Mouse (Mus musculus) left cerebral cortex, adult 18-20 months (tissue): ENCODE measurements around the gene Traf3ip3. TPM values are rescaled to one million over a fixed set of nuclear protein-coding genes. Genes with fewer than 3 reads are reported as not detected.
A peak's percentile ranks its signal among the peaks of the same experiment; 100 is the strongest.

Experiments
- DNase-seq, 2 experiments: peaks; one replicate each; pipeline ENCODE4 v3.0.0; 2021 to 2022; ENCODE audit warnings: low spot score in 2 of 2, mixed read lengths in 1 of 2
- long read RNA-seq, 2 experiments: library from polyadenylated mRNA; stranded (forward); transcript quantifications; one replicate each; pipeline ENCODE4 v2.0.0; 2021
- total RNA-seq, 2 experiments: library from RNA; stranded (reverse); gene quantifications; 2 replicates each; pipeline ENCODE4 v1.2.3; 2021

Traf3ip3 gene
- 1 to 10 TPM; 1.7 to 1.9 TPM for total RNA-seq
- long read RNA-seq, experiment 1, partial matches to known transcripts = 0 of 3 reads
- long read RNA-seq, experiment 1, other reads (novel, unspliced or antisense) = 3 of 3 reads
- long read RNA-seq, experiment 2 = 0 reads

GRCm38 (mm10) chr1:193201383-193201778 is at the start of gene Traf3ip3:
Gene Traf3ip3, minus strand, starts transcription at chr1:193201703.
- DNase-seq = no peak

DNA sequence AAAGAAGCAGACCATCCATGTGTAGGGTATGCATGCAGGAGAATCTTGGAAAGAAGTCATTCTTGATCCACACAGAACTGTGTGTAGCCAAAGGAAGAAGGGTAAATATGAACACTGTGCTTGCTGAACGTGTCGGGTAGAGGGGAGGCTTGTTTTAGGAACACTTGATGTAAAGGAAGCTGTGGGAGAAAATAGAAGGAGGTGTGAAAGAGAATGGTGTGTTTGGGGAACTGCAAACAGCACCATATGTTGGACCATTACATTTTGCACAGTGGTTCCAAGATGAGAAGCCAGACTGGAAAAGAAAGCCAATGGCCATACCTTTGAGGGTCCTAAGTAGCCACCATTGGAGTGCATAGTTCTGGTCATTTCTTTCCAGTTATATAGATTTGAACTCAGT is 48.5 kb upstream of the Traf3ip3 start:
- peak in 1 of 2 experiments; percentile 26 for DNase-seq

DNA sequence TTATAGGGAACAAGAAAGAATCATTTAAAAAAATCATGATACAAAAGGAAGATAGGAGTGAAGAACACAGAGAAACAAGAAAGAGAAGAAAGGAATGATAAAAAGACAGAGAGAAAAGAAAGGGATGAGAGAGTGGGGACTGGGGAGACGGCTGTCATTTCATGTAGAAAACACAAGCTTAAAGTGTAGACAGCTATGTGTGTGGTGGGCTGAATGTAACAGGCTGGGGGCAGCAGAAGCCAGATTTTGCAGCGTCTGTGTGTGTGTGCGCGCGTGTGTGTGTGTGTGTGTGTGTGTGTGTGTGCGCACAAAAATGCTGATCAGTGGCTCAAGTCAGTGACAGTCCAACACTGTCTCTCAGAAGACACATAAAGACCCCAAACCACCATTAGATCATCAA is 42.7 kb upstream of the Traf3ip3 start:
- DNase-seq = no peak

DNA sequence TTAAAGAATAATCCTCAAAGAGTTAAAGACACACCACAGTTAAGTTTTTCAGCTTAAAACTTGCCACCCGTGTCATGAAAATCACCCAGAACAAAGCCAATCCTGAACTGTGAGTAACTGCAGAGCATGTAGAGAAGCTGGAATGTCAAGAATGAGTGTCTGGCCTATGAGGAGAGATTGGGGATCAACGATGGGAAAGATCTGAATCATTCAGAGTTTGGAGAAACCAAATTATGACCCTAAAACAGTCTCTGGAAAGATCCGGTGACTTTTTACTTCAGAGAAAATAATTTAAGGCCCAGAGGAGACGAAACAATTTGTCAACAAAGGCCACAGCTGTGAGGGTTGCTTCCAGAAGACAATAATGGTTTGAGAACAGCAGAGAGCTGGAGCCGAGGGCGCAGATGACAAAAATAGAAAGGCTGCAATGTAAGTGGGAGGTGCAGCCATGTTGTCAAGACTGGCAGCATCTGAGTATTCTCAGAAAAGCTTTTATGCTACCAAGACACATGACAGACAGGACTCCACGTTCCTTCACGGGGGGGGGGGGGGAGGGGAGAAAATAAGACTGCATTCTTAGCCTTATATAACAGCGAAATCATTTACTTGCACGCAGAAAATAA is 42.2 kb upstream of the Traf3ip3 start:
- no peak for DNase-seq

GRCm38 (mm10) chr1:193242863-193243262 is 41.4 kb upstream of the Traf3ip3 start:
- no peak for DNase-seq

DNA sequence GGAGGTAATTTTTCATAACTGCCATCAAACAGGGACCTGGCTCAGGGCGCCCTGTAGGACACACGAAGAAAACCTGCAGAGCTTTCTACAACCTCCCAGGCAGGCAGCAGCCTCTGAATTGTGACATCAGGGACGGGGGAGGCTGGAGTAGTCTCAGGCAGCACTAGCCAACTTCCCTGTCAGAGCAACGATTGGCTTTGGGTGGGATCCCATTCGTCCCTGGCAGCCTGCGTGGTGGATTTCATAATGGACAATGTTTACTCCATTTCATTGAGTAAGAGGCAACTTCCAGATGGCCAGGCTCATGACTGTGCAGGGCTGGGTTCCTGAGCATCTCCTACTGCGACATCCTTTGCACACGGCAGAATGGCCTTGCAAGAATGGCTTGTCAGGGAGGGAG is 40.7 kb upstream of the Traf3ip3 start:
- peak; percentile 84 to 90 for DNase-seq

- DNase-seq = no peak
Measured at GRCm38 (mm10) chr1:193241436-193241835, 39.9 kb upstream of the Traf3ip3 start.

- no peak for DNase-seq
Measured at GRCm38 (mm10) chr1:193238426-193238825, 36.9 kb upstream of the Traf3ip3 start.

DNA sequence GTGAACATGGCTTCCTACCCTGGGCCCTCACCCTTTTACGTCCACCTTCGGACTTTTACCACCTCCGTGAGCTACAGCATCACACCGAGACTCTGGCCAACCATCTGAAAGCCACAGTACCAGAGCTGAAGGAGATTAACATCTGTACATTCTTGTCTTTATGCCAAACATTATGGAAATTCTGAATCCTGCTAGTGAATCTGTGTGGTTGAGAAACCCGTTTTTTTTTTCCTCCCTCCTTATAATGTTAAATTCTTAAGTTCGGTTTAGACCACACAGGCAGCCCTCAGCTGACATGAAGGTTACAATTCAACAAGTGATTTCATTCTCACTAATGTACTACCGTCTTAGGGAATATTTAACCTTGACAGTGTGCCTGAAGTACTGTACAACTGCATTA is 33.4 kb upstream of the Traf3ip3 start:
- DNase-seq = no peak

DNA sequence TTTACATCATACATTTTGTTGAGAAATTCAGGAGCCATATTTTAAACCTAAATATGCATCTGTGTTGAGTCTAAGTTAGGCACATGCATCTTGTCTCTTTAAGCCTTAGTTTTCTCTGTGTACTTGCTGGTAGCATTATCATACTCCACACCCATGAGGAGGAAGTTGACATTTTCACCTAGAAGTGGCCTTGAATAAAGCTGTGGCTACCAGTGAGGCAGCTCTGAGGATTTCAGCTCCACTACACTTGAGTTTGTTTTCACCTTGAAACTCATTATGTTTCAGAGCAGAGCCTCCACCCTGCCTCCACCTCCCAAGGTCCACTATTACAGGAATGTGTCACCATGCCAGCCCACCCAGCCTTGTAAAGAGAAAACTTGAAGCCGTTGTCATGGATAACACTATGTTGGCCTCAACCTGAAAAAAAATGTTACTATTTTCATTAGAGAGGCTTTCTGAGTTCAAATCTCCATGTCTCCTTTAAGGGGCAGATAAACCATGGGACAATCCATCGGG is 32.7 kb upstream of the Traf3ip3 start:
- DNase-seq = no peak

- DNase-seq = no peak
Measured at GRCm38 (mm10) chr1:193232732-193233131, 31.2 kb upstream of the Traf3ip3 start.

DNA sequence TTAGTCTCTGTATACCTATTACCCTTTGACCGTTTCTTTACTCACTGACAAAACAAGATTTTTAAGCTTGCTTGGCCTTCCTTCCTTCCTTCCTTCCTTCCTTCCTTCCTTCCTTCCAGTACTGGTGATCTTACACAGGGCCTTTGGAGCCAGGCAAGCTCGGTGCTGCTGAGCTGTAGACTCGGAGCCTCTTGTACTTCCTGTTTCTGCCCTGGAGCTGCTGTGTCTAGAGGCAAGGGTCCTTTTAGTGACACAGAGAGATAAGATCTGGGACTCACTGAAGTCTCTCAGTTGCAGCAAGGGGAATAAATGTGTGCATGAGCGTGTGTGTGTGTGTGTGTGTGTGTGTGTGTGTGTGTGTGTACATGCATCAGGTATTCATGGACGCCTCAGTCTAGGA is 29.4 kb upstream of the Traf3ip3 start:
- DNase-seq = no peak

DNA sequence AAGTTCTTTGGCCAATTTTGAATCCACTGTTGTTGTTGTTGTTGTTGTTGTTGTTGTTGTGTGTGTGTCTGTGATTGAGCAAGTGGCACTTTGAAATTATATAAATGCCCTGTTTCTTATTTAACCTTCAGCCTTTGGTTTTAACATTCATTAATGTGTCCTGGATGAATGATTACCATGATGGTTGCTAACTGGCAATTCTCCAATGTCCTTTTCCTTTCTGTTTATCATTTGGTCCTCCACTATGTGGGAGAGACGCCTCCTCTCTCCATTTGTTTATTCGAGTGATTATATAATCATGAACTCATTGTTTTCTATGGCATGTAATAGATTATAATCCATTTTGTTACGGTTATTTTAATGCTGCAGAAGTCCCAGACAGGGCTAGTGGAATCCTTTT is 29.0 kb upstream of the Traf3ip3 start:
- DNase-seq = no peak

DNA sequence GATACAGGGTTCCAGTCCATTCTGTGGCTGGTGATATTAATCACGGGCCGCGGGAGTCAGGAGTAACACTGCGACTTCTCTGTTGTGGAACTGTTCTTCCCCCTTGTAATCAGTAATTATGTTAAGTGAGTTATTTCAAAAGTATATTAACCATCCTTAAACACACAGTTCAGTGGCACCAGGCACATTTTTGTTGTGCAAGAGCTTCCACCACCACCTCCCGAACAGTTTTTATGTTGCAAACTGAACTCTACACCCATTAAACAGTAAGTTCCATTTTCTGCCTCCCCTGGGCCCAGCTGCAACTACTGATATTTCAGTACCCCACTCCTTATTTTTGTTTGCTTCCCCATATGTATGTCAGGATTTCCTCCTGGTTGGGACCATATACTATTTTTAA is 28.1 kb upstream of the Traf3ip3 start:
- no peak for DNase-seq

DNA sequence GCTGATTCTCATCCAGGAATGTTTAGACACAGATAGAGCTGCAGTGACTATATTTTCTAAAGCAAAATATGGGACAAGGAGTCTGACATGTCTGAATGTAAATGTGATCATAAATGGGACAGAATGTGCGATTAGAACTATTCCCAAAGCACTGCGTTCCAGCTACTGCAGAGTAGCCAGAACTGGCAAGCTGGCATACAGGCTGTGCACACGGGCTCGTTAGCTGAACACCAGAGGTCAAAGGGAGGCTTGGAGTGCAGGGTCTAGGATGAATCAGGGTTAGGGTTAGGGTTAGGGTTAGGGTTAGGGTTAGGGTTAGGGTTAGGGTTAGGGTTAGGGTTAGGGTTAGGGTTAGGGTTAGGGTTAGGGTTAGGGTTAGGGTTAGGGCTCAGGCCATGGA is 26.0 kb upstream of the Traf3ip3 start:
- no peak for DNase-seq

- DNase-seq = no peak
Measured at GRCm38 (mm10) chr1:193226724-193227522, 25.4 kb upstream of the Traf3ip3 start.

DNA sequence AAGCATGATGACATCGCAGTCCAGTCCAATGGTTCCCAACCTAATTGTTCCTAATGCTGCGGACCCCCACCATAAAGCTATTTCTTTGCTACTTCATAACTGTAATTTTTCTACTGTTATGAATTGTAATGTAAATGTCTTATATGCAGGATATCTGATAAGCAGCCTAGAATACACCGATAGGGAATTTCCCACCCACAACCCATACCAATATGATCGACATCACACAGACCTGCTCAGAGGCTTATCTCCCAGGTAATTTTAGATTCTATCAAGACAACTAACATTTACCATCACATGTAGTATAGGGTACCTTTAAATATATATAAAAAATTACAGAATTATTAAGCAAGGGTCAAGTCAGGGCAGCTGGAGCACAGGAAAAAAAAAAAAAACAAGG is 24.6 kb upstream of the Traf3ip3 start:
- DNase-seq = no peak

GRCm38 (mm10) chr1:193225531-193225930 is 24.0 kb upstream of the Traf3ip3 start:
- no peak for DNase-seq

DNA sequence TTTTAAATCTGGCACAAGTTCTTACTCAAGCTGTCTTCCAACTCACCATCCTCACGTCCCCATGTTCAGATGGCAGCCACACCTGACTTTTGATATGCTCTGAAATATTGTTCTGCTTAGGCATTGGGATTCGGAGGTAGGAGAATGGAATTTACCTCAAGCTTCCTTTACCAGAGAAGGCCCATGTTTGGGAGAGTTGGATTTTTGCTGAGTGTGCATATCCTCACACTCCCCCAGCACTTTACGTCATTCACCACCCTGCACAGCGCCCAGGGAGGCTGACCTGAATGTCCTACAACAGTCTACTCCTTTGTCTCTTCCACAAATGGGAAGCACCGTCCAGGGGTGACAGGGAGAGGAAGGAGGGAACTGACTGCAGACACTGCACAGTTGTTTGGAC is 18.9 kb upstream of the Traf3ip3 start:
- DNase-seq = no peak

DNA sequence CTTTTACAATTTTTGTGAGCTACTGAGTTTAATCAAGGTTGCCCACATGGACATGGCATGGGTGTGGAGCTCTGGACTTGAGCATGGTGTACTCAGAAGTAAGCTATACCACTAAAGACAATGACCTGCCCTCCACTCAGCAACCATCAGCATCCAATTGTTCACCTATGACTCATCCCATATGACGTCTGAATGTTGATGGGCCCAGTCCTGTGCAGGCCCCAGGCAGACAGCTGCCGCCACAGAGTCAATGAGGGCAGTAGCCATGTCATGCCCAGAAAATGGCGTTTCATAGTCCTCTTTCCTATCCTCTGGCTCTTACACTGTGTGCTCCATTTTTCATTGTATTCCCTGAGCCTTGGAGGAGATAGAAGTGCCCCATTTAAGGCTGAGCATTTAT is 14.5 kb upstream of the Traf3ip3 start:
- DNase-seq = no peak

- DNase-seq = no peak
Measured at GRCm38 (mm10) chr1:193214053-193214452, 12.6 kb upstream of the Traf3ip3 start.

DNA sequence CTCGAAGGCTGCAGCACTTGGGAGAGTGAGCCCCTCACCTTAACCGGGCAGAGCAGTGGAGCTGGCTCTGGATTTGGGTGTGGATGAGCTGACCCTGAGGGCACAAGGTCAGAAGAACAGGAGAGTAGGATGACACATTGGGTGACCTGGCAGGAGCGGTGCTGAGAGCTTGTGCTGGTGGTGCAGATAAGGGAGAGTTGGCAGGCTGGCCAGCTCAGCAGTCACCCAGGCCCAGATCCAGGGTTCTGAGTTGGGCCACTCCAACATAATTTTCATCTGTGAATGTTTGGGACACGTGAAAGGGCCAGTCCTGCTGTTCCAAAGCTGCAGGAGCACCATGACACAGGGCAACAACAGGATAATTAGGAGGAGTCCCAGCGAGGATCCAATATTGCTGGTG is 9.9 kb upstream of the Traf3ip3 start:
- DNase-seq = no peak
